Mouse (Mus musculus) liver, postnatal 0 days (tissue): ENCODE results near the gene Nr6a1. TPM values are rescaled to one million over a fixed set of nuclear protein-coding genes. Genes with fewer than 3 reads are reported as not detected.

ENCODE experiments used
- ATAC-seq: fragments of 200-750 bp; cut with Nextera tagmentation; 2 replicates; pipeline ENCODE4 v1.8.0; 2017; ENCODE audit warnings: mild to moderate bottlenecking, moderate library complexity
- DNase-seq: peaks from one replicate; pipeline ENCODE4 v3.0.0-alpha.2; 2016
- H3K27ac ChIP-seq: fragments of 300-500 bp; sonication (generic); 2 replicates; pipeline ENCODE4 v1.5.1; 2014; ENCODE audit warnings: antibody characterized with exemption, moderate library complexity, mild to moderate bottlenecking, low read depth
- H3K27me3 ChIP-seq: fragments of 300-500 bp; sonication (generic); 2 replicates; pipeline ENCODE4 v1.6.1; 2014; ENCODE audit warnings: low read length, control low read depth, mixed read lengths; ENCODE audit not compliant: insufficient read depth
- H3K36me3 ChIP-seq: fragments of 300-500 bp; sonication (generic); replicated peaks from 2 replicates; pipeline ENCODE4 v1.6.1; 2014; ENCODE audit warnings: mild to moderate bottlenecking, control low read depth, low read length, moderate library complexity, mixed read lengths; ENCODE audit not compliant: insufficient read depth
- H3K4me1 ChIP-seq: fragments of 300-500 bp; sonication (generic); 2 replicates; pipeline ENCODE4 v1.6.1; 2014; ENCODE audit warnings: antibody characterized with exemption, mild to moderate bottlenecking, control low read depth; ENCODE audit not compliant: insufficient read depth
- H3K4me2 ChIP-seq: fragments of 300-500 bp; sonication (generic); 2 replicates; pipeline ENCODE4 v1.6.1; 2014; ENCODE audit warnings: low read depth, mild to moderate bottlenecking, low read length, moderate library complexity, mixed read lengths
- H3K4me3 ChIP-seq: fragments of 300-500 bp; sonication (generic); 2 replicates; pipeline ENCODE4 v1.5.1; 2014; ENCODE audit warnings: low read depth, low read length
- H3K9ac ChIP-seq: fragments of 300-500 bp; sonication (generic); replicated peaks from 2 replicates; pipeline ENCODE4 v1.6.1; 2014; ENCODE audit warnings: mild to moderate bottlenecking, moderate library complexity
- H3K9me3 ChIP-seq: fragments of 300-500 bp; sonication (generic); 2 replicates; pipeline ENCODE4 v1.6.1; 2016; ENCODE audit warnings: mild to moderate bottlenecking, control low read depth, low read length, mixed read lengths
- CTCF ChIP-seq: sonication (generic); IDR thresholded peaks from 2 replicates; pipeline ENCODE4 v1.5.1; 2016; ENCODE audit warnings: antibody characterized with exemption, low read depth
- EP300 ChIP-seq: IDR thresholded peaks from 2 replicates; pipeline ENCODE4 v1.6.1; 2016; ENCODE audit warnings: antibody characterized with exemption, low read depth, mild to moderate bottlenecking
- WGBS: fragments of 180-500 bp; shearing (Covaris S2); extraction: QIAGEN DNeasy Blood & Tissue Kit; methylation state at CpG from one replicate; pipeline ENCODE4 v1.1.7; 2014; ENCODE audit not compliant: insufficient replicate concordance; 5-methylcytosine and 5-hydroxymethylcytosine counted together
- polyA plus RNA-seq: library from polyadenylated mRNA; unstranded; fragments of >200 nt; fragmentation: Nextera tagmentation; extraction: Ambion mirVana; gene quantifications from 2 replicates; pipeline ENCODE4 v1.2.1, GENCODE M21; 2015

Nr6a1 gene
- polyA plus RNA-seq, 1 experiment from 2014 or later, result 1.1 TPM

- Histone ChIP-seq H3K4me1 (no peaks in the 10 kb centered on the region), H3K27me3 (no peaks in the 10 kb centered on the region), H3K4me3 (no peak overlapping the region), H3K9me3 (no peaks in the 10 kb centered on the region), H3K9ac (no peak overlapping the region), H3K27ac (no peak overlapping the region), H3K4me2 (no peak overlapping the region), H3K36me3 (no peaks in the 10 kb centered on the region)
- ATAC-seq (no peak), DNase-seq (no peak)
- WGBS, result 64% methylated on average over 2 of the region's 2 CpGs
- peak; percentile 46 for TF ChIP-seq CTCF
- TF ChIP-seq EP300, result no peak
Observed at GRCm38 (mm10) chr2:38939047-38939446, 11.6 kb upstream of the Nr6a1 start.

- no peaks in the 10 kb centered on the region for H3K9me3 ChIP-seq
- H3K36me3 ChIP-seq, result no peaks in the 10 kb centered on the region
- no peak overlapping the region for H3K4me2 ChIP-seq
- TF ChIP-seq CTCF (no peak), EP300 (no peak)
- DNase-seq, result no peak
- no peaks in the 10 kb centered on the region for H3K27me3 ChIP-seq
- 82% methylated on average over 1 of the region's 1 CpGs for WGBS
- H3K9ac ChIP-seq, result no peak overlapping the region
- peak; percentile 33; the same call in 1 of the 2 replicates for ATAC-seq
- no peak overlapping the region for H3K4me3 ChIP-seq
- no peaks in the 10 kb centered on the region for H3K4me1 ChIP-seq
- H3K27ac ChIP-seq, result no peak overlapping the region
Observed at GRCm38 (mm10) chr2:38938007-38938406, 10.5 kb upstream of the Nr6a1 start.

- no peak overlapping the region for H3K4me2 ChIP-seq
- H3K27me3 ChIP-seq, result peaks cover under 1% of the 10 kb centered on the region; the same call in 1 of the 2 replicates
- H3K9me3 ChIP-seq, result no peaks in the 10 kb centered on the region
- H3K4me3 ChIP-seq, result no peak overlapping the region
- 65% methylated on average over 3 of the region's 3 CpGs for WGBS
- TF ChIP-seq EP300, result no peak
- TF ChIP-seq CTCF, result no peak
- no peak for DNase-seq
- no peak for ATAC-seq
- H3K9ac ChIP-seq, result no peak overlapping the region
- no peaks in the 10 kb centered on the region for H3K36me3 ChIP-seq
- H3K4me1 ChIP-seq, result no peaks in the 10 kb centered on the region
- no peak overlapping the region for H3K27ac ChIP-seq
Observed at GRCm38 (mm10) chr2:38937396-38937795, 9.9 kb upstream of the Nr6a1 start.

- Histone ChIP-seq H3K4me1 (peaks cover 4% of the 10 kb centered on the region), H3K9me3 (no peaks in the 10 kb centered on the region), H3K4me2 (no peak overlapping the region), H3K36me3 (no peaks in the 10 kb centered on the region), H3K4me3 (no peak overlapping the region), H3K27ac (no peak overlapping the region), H3K9ac (no peak overlapping the region), H3K27me3 (peaks cover 4% of the 10 kb centered on the region; the same call in 1 of the 2 replicates)
- 63% methylated on average over 9 of the region's 9 CpGs for WGBS
- TF ChIP-seq EP300 (no peak), CTCF (no peak)
- DNase-seq, result no peak
- ATAC-seq, result no peak
Observed at GRCm38 (mm10) chr2:38936721-38937378, 9.4 kb upstream of the Nr6a1 start.

GRCm38 (mm10) chr2:38934936-38935335 is 7.4 kb upstream of the Nr6a1 start:
- Histone ChIP-seq H3K27ac (no peak overlapping the region), H3K4me2 (no peak overlapping the region), H3K9me3 (no peaks in the 10 kb centered on the region), H3K4me3 (no peak overlapping the region), H3K27me3 (peaks cover 13% of the 10 kb centered on the region; the same call in 1 of the 2 replicates), H3K9ac (no peak overlapping the region), H3K4me1 (peaks cover 11% of the 10 kb centered on the region), H3K36me3 (no peaks in the 10 kb centered on the region)
- no peak for ATAC-seq
- no peak for DNase-seq
- no peak for TF ChIP-seq CTCF
- no peak for TF ChIP-seq EP300
- 62% methylated on average over 5 of the region's 5 CpGs for WGBS

- Histone ChIP-seq H3K36me3 (no peaks in the 10 kb centered on the region), H3K4me1 (peaks cover 11% of the 10 kb centered on the region), H3K4me3 (no peak overlapping the region), H3K27me3 (peaks cover 13% of the 10 kb centered on the region; the same call in 1 of the 2 replicates), H3K9ac (no peak overlapping the region), H3K27ac (no peak overlapping the region), H3K9me3 (no peaks in the 10 kb centered on the region), H3K4me2 (no peak overlapping the region)
- WGBS, result 37% methylated on average over 2 of the region's 2 CpGs
- no peak for ATAC-seq
- TF ChIP-seq CTCF (no peak), EP300 (no peak)
- no peak for DNase-seq
Observed at GRCm38 (mm10) chr2:38933931-38934330, 6.4 kb upstream of the Nr6a1 start.
